Mouse (Mus musculus): ENCODE data around the gene Strn4. TPM values are rescaled to one million over a fixed set of nuclear protein-coding genes. Genes with fewer than 3 reads are reported as not detected.

Strn4 gene
- total RNA-seq, 2 experiments from 2014 or later, result 269 to 272 TPM

DNA sequence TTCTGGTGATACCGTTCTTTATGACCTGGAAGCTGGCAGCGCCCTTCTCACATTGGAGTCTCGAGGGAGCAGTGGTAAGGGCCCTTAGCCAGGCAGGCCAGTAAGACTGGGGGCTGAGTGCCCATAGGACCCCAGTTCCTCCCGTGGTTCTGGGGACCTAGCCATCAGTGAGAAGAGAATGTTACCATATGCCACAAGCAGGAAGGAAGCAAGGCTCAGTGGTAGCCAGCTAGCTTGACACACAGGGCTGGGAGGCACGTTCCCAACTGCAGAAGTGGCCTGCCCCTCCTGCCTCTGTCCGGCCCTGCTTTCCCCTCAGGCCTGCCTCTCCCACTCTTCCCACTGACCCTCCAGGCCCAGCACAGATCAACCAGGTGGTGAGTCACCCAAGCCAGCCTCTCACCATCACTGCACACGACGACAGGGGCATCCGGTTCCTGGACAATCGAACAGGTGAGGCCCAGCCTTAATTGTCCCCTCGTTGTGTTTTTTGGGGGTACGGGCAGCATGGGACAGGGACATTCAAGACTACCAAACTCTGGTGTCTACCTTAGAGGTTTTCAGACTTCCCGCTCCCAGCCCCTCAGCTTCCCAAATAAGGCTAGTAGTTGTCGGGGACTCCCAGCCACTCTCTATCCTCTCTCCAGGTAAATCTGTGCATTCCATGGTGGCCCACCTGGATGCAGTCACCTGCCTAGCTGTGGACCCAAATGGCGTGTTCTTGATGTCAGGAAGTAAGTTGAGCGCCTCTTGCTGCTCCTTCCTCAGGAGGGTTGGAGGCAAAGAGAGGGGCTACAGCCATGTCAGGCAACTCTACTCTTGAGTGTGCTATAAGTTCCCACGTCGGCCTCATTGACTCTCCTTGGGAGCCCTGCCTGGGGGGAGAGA, 22.5 kb downstream of the Strn4 start:
- no peak for DNase-seq (ENCODE audit: extremely low spot score in 1 of 2, low spot score in 2 of 2)
- intact Hi-C loops (cut with DNase I), result no loop called here

DNA sequence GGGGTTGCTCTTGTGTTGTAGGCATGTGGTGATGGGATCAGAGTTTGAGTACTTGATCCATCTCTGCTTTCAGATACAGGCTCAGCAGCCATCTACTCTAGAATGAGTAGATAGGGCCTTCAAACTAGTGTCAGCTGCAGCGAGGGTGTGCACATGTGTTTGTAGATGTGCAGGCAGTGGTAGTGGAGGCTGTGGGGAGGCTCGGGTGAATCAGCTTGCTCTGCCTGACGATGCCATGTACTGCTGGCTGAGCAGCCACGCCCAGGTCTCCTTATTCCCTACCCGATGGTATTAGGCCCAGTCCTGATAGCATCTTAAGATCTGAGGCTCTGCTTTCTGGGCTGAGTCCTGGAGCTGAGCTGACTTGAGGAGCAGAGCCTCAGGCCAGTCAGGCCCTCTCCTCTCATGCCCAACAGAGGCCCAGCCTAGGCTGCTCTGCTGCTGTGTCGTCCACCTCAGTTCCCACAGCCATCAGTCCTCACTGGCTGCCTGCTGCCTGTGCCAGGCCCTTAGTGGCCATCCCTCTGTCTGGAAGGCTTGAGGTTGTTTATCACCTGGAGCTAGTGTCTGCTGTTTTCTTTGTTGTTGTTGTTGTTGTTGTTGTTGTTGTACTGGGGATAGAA, 23.2 kb downstream of the Strn4 start:
- no peak for DNase-seq (ENCODE audit: extremely low spot score in 1 of 2, low spot score in 2 of 2)
- intact Hi-C loops (cut with DNase I), result no loop called here

- intact Hi-C loops (cut with DNase I), result no loop called here
- DNase-seq (ENCODE audit: extremely low spot score in 1 of 2, low spot score in 2 of 2), result peak in 1 of 2 experiments; percentile 22
Measured at GRCm38 (mm10) chr7:16839427-16840108, 23.9 kb downstream of the Strn4 start.

- intact Hi-C loops (cut with DNase I), result no loop called here
- no peak for DNase-seq (ENCODE audit: extremely low spot score in 1 of 2, low spot score in 2 of 2)
Measured at GRCm38 (mm10) chr7:16840109-16840491, 24.4 kb downstream of the Strn4 start.

DNA sequence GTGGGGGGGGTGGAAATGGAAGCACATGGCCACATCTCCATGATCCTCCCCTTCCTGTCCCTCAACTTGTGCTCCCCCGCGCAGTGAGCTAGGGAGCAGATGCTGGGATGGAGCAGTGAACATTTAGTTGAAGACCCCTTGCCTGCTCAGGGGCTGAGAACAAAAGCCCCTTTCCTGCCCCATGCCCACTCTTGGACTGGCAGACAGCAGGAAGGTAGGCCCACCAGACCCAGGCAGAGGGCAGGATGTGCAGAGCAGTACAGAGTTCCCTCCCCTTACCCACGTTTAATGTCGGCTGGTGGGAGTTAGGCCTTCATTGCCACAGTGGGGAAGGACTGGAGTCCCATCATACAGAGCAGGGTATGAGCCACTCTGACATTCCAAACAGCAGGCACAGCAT, 25.4 kb downstream of the Strn4 start:
- intact Hi-C loops (cut with DNase I), result no loop called here
- peak in 1 of 2 experiments; percentile 25 for DNase-seq (ENCODE audit: extremely low spot score in 1 of 2, low spot score in 2 of 2)

- intact Hi-C loops (cut with DNase I), result no loop called here
- DNase-seq (ENCODE audit: extremely low spot score in 1 of 2, low spot score in 2 of 2), result peak in 1 of 2 experiments; percentile 42
Measured at GRCm38 (mm10) chr7:16841561-16842560, 26.2 kb downstream of the Strn4 start.

GRCm38 (mm10) chr7:16842645-16843063, 27.0 kb downstream of the Strn4 start, which contains the start of gene Prkd2:
Gene Prkd2, plus strand, starts transcription at chr7:16842902.
- DNase-seq (ENCODE audit: extremely low spot score in 1 of 2, low spot score in 2 of 2), result peak; percentile 84 to 95
- intact Hi-C loops (cut with DNase I), result no loop called here

DNA sequence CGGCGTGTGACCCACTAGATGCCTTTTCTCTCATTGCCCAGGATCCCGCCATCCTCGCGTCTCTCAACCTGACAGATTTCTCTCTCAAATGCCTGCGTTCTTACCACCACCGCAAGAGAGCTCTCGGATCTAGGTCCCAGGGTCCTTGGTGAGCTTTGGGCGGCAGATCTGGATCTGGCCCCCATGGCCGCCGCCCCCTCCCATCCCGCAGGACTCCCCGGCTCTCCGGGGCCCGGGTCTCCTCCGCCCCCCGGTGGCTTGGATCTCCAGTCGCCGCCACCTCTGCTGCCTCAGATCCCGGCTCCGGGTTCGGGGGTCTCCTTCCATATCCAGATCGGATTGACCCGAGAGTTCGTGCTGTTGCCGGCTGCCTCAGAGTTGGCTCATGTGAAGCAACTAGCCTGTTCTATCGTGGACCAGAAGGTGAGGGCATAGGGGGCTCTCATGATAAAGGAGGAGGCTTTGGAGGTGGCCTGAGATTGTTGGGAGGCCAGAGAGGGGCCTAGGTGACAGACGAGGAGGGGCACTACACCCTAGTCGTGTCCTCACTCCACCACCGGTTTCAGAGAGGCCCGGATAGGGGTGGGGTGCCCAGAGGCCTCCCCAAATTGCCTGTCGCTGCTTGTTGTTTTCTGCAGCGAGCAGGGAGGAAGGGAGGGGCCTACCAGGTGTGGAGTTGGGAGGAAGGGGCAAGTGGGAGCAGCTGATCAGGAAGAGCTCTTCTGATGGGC, 27.9 kb downstream of the Strn4 start:
- DNase-seq (ENCODE audit: extremely low spot score in 1 of 2, low spot score in 2 of 2), result peak in 1 of 2 experiments; percentile 58
- intact Hi-C loops (cut with DNase I), result no loop called here

DNA sequence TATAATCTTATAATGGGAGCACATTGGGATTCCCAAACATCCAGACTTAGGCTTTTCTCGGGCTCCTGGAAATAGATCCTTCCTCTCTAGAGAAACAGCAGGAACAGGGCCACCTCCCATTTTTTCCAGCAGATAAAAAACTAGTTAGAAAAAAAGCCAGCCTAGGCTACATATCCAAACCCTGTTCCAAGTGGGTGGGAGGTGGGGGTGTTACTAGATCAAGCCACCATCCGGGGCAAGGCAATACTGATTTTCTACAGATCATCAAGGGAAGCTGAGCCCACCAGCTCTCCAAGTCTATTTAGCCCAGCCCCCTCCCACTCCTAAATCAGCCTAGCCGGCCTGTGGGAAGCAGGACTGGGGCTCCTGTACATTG, 29.0 kb downstream of the Strn4 start:
- DNase-seq (ENCODE audit: extremely low spot score in 1 of 2, low spot score in 2 of 2), result peak in 1 of 2 experiments; percentile 35
- intact Hi-C loops (cut with DNase I), result loop anchor here (5.0 kb wide), 1 partner anchor 32 kb away; no protein-coding TSS in a partner anchor

GRCm38 (mm10) chr7:16845072-16845819, 29.6 kb downstream of the Strn4 start:
- DNase-seq (ENCODE audit: extremely low spot score in 1 of 2, low spot score in 2 of 2), result peak in 1 of 2 experiments; percentile 60
- intact Hi-C loops (cut with DNase I), result loop anchor here (5.0 kb wide), 1 partner anchor 33 kb away; no protein-coding TSS in a partner anchor

GRCm38 (mm10) chr7:16845820-16846167, 30.1 kb downstream of the Strn4 start:
- DNase-seq (ENCODE audit: extremely low spot score in 1 of 2, low spot score in 2 of 2), result peak in 1 of 2 experiments; percentile 39
- intact Hi-C loops (cut with DNase I), result loop anchor here (5.0 kb wide), 1 partner anchor 33 kb away; no protein-coding TSS in a partner anchor

DNA sequence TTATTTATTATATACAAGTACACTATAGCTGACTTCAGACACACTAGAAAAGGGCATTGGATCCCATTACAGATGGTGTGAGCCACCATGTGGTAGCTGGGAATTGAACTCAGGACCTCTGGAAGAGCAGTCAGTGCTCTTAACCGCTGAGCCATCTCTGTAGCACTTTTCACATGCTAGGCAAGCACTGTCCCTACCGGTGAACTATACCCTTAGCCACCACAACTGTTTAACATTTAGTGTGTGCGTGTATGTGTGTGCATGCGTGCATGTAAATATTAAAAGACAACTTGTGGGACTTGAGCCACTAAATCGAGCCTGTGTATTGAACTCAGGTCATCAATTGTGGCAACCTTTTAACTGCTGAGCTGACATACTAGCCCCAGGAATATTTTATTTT, 31.1 kb downstream of the Strn4 start:
- intact Hi-C loops (cut with DNase I), result loop anchor here (5.0 kb wide), 1 partner anchor 34 kb away; no protein-coding TSS in a partner anchor
- DNase-seq (ENCODE audit: extremely low spot score in 1 of 2, low spot score in 2 of 2), result no peak

DNA sequence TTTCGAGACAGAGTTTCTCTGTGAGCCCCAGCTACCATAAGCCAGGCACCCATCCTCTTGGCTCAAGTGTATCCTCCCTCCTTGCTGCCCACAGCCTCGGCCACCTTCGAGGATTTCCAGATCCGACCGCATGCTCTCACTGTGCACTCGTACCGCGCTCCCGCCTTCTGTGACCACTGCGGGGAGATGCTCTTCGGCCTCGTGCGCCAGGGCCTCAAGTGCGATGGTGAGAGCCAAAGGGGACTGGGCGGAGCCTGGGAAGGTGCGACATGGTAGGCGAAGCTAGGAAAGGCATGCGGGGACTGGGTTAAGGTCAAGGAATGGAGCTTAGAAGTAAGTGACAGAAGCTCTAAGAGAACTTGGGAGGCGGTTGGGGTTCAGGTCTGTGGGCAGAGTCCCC, 31.8 kb downstream of the Strn4 start:
- intact Hi-C loops (cut with DNase I), result loop anchor here (5.0 kb wide), 1 partner anchor 35 kb away; no protein-coding TSS in a partner anchor
- no peak for DNase-seq (ENCODE audit: extremely low spot score in 1 of 2, low spot score in 2 of 2)

GRCm38 (mm10) chr7:16848579-16848978, 32.9 kb downstream of the Strn4 start:
- intact Hi-C loops (cut with DNase I), result loop anchor here (5.0 kb wide), 1 partner anchor 36 kb away; no protein-coding TSS in a partner anchor
- DNase-seq (ENCODE audit: extremely low spot score in 1 of 2, low spot score in 2 of 2), result peak; percentile 70 to 79

GRCm38 (mm10) chr7:16851636-16852035, 35.9 kb downstream of the Strn4 start:
- intact Hi-C loops (cut with DNase I), result loop anchor here (10.0 kb wide), 1 partner anchor 63 kb away; no protein-coding TSS in a partner anchor
- DNase-seq (ENCODE audit: extremely low spot score in 1 of 2, low spot score in 2 of 2), result no peak

- intact Hi-C loops (cut with DNase I), result loop anchor here (10.0 kb wide), 1 partner anchor 61 kb away; no protein-coding TSS in a partner anchor
- peak in 1 of 2 experiments; percentile 61 for DNase-seq (ENCODE audit: extremely low spot score in 1 of 2, low spot score in 2 of 2)
Measured at GRCm38 (mm10) chr7:16853302-16853831, 37.7 kb downstream of the Strn4 start.

Data from left cerebral cortex, postnatal 10 days (tissue).